Mouse (Mus musculus) heart, embryonic 14.5 days (tissue): ENCODE data around the gene Plcxd2. TPM values are rescaled to one million over a fixed set of nuclear protein-coding genes. Genes with fewer than 3 reads are reported as not detected.

ENCODE experiments used
- ATAC-seq: fragments of 200-750 bp; cut with Nextera tagmentation; 2 replicates; pipeline ENCODE4 v1.8.0; 2017; ENCODE audit warnings: low read depth, moderate TSS enrichment; ENCODE audit not compliant: insufficient number of reproducible peaks, insufficient read depth, low FRiP score
- H3K27ac ChIP-seq, 2 experiments: fragments of 200-500 bp in 1 of 2; fragments of 300-500 bp in 1 of 2; sonication (generic) in 1 of 2; replicated peaks in 1 of 2; 2 replicates each; pipeline ENCODE4 v1.5.1; 2012 to 2014; ENCODE audit warnings: low read depth in 2 of 2, low read length in 2 of 2, control low read depth in 1 of 2, mild to moderate bottlenecking in 1 of 2, mixed read lengths in 1 of 2; ENCODE audit not compliant: control insufficient read depth in 1 of 2, insufficient read depth in 1 of 2
- H3K27me3 ChIP-seq: fragments of 300-500 bp; sonication (generic); 2 replicates; pipeline ENCODE4 v1.6.1; 2014; ENCODE audit warnings: mild to moderate bottlenecking, low read length, control low read depth; ENCODE audit not compliant: control insufficient read depth, insufficient read depth
- H3K36me3 ChIP-seq: fragments of 300-500 bp; sonication (generic); 2 replicates; pipeline ENCODE4 v1.6.1; 2014; ENCODE audit warnings: mild to moderate bottlenecking, control low read depth, low read length, mixed read lengths; ENCODE audit not compliant: control insufficient read depth, insufficient read depth
- H3K4me1 ChIP-seq, 2 experiments: fragments of 200-500 bp in 1 of 2; fragments of 300-500 bp in 1 of 2; sonication (generic) in 1 of 2; 2 replicates each; pipeline ENCODE4 v1.6.1; 2012 to 2014; ENCODE audit warnings: low read length in 2 of 2, control low read depth in 1 of 2, mixed read lengths in 1 of 2; ENCODE audit not compliant: control insufficient read depth in 2 of 2, insufficient read depth in 2 of 2
- H3K4me2 ChIP-seq: fragments of 300-500 bp; sonication (generic); 2 replicates; pipeline ENCODE4 v1.6.1; 2014; ENCODE audit warnings: mild to moderate bottlenecking, low read length
- H3K4me3 ChIP-seq, 2 experiments: fragments of 200-500 bp in 1 of 2; fragments of 300-500 bp in 1 of 2; sonication (generic) in 1 of 2; 2 replicates each; pipeline ENCODE4 v1.5.1; 2012 to 2014; ENCODE audit warnings: low read length in 2 of 2, mild to moderate bottlenecking in 2 of 2, control low read depth in 1 of 2, low read depth in 1 of 2, moderate library complexity in 1 of 2; ENCODE audit not compliant: control insufficient read depth in 1 of 2, insufficient read depth in 1 of 2
- H3K9ac ChIP-seq: fragments of 300-500 bp; sonication (generic); 2 replicates; pipeline ENCODE4 v1.6.1; 2014; ENCODE audit warnings: mild to moderate bottlenecking, low read length
- H3K9me3 ChIP-seq: fragments of 300-500 bp; sonication (generic); 2 replicates; pipeline ENCODE4 v1.6.1; 2016; ENCODE audit warnings: low read length, control low read depth; ENCODE audit not compliant: control insufficient read depth
- WGBS: fragments of 180-500 bp; shearing (Covaris S2); extraction: QIAGEN DNeasy Blood & Tissue Kit; methylation state at CpG from one replicate; pipeline ENCODE4 v1.1.7; 2014; 5-methylcytosine and 5-hydroxymethylcytosine counted together
- polyA plus RNA-seq: library from polyadenylated mRNA; unstranded; fragments of >200 nt; fragmentation: Nextera tagmentation; extraction: Ambion mirVana; gene quantifications from 2 replicates; pipeline ENCODE4 v1.2.1, GENCODE M21; 2014

Gene Plcxd2
- polyA plus RNA-seq, 1 experiment from 2014 or later, result 0.50 TPM

DNA sequence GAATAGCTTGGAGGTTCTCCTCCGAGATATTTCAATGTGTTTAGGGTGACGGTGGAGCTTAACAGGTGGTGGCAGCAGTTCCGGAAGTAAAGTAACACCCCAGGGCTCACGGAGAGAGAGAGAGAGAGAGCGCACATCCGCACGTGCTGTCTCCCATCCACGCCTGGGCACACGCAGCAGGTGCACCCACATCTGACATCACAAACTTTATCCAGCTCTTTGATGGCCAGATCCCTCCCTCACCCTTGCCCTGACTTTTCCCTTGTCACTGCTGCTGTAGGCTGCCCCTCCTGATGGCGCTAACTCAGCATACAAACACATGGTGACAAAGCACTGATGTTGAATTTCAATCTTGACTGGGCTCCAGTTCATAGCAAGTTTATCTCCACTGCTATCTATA is 3.8 kb downstream of the Plcxd2 start:
- ATAC-seq, result no peak
- 71% methylated on average over 10 of the region's 10 CpGs for WGBS
- H3K9ac ChIP-seq, result no peak overlapping the region

DNA sequence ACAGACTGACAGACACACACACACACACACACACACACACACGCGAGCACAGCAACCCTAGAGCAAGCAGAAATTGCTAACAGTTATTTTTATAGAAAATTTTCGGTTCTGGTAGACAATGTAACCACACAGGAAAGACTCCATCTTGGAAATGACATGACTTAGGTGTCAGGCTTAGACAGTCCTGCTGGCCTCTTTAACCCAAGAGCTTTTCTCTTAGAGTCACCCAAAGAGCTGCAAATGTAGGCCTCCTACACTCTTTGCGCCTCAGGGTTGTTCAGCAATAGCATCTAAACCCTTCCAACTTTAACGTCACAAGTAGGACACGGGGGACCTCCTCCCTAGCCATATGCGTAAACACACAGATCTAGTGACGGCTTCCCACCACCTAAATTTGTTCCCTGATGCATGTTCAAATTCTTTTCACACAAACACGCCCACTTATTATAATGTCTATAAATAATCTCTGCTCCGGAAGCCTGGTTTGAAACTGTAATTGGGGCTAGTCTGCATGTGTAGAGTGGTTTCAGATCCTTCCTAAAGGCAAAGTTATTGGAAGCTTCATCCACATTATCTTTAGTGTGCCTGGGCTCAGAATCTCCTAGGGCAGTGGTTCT is 8.4 kb downstream of the Plcxd2 start:
- Histone ChIP-seq H3K4me1 (peaks cover 0 to 6% of the 10 kb centered on the region in 2 experiments; a peak in 2 of 4 replicates), H3K9me3 (no peaks in the 10 kb centered on the region), H3K27me3 (no peaks in the 10 kb centered on the region), H3K4me2 (no peak overlapping the region), H3K4me3 (no peak overlapping the region), H3K9ac (no peak overlapping the region), H3K27ac (no peak overlapping the region), H3K36me3 (no peaks in the 10 kb centered on the region)
- WGBS, result 73% methylated on average over 10 of the region's 10 CpGs
- no peak for ATAC-seq

More for the DNA sequence above, 3.8 kb downstream of the Plcxd2 start:
- no peak overlapping the region for H3K4me2 ChIP-seq
- no peaks in the 10 kb centered on the region for H3K36me3 ChIP-seq
- H3K4me3 ChIP-seq, result no peak overlapping the region
- H3K4me1 ChIP-seq, result peaks cover 3 to 10% of the 10 kb centered on the region in 2 experiments; a peak in 3 of 4 replicates
- no peaks in the 10 kb centered on the region for H3K27me3 ChIP-seq
- H3K9me3 ChIP-seq, result no peaks in the 10 kb centered on the region
- no peak overlapping the region for H3K27ac ChIP-seq

DNA sequence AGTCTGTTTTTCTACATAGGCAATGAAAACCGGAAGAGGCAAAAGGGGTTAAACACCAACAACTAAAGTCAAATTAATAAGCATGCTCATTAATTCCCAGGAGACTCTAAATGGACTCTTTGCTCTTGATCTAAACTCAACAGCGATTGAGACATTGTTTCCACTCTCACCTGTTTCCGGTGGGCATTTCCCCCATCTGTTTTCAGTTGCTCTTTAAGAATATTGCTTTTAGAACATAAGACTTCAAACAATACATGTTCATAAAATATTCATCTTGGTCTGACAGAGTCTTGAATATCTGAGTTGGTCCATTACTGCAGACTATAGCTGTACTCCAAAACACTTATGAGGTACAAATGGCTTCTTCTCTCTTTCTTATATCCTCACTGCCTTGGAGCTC is 9.0 kb downstream of the Plcxd2 start:
- no peaks in the 10 kb centered on the region for H3K27me3 ChIP-seq
- no peak overlapping the region for H3K27ac ChIP-seq
- no peaks in the 10 kb centered on the region for H3K9me3 ChIP-seq
- no peak for ATAC-seq
- H3K4me1 ChIP-seq, result peaks cover 0 to 6% of the 10 kb centered on the region in 2 experiments; a peak in 2 of 4 replicates
- WGBS, result 80% methylated on average over 3 of the region's 3 CpGs
- no peak overlapping the region for H3K4me2 ChIP-seq
- no peak overlapping the region for H3K9ac ChIP-seq
- no peak overlapping the region for H3K4me3 ChIP-seq
- no peaks in the 10 kb centered on the region for H3K36me3 ChIP-seq

DNA sequence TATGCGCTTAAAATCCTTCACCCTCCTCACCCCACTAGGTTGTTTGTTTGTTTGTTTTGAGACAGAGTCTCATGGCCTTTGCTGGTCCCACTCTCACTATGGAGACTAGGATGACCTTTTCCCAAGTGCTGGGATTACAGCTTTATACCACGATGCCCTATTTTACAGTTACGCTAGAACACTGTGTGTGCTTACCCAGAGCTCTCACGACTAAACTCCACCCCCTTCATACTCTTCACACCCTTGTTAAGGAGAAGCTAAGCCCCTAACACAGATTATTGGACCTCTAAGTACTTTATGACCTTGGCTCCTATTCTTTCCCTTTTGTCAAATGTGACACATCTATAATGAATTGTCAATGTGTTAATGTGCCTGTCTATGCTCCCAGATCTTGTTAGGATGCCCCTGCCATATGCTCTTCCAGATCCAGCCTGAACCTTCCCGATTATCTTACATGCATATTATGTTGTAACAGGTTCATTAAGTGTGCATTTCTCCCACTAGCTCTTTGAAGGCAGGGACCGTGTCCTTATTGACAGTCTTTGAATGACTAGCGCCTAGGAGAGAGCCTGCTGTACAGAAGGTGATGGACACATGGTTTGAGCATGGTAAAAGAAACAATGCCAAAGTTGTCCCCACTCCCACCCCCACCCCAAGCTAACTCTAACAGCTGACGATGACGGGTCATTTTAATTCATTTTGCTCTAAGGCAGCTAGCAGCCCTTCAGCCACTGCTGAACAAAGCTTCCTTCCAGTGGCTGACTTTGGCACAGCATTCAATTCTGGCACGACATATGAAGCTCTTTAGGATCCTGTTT is 10.4 kb downstream of the Plcxd2 start:
- Histone ChIP-seq H3K4me2 (no peak overlapping the region), H3K9ac (no peak overlapping the region), H3K9me3 (no peaks in the 10 kb centered on the region), H3K4me1 (peaks cover 0 to 6% of the 10 kb centered on the region in 2 experiments; a peak in 2 of 4 replicates), H3K27me3 (no peaks in the 10 kb centered on the region), H3K27ac (no peak overlapping the region), H3K4me3 (no peak overlapping the region), H3K36me3 (no peaks in the 10 kb centered on the region)
- 72% methylated on average over 10 of the region's 10 CpGs for WGBS
- ATAC-seq, result no peak

DNA sequence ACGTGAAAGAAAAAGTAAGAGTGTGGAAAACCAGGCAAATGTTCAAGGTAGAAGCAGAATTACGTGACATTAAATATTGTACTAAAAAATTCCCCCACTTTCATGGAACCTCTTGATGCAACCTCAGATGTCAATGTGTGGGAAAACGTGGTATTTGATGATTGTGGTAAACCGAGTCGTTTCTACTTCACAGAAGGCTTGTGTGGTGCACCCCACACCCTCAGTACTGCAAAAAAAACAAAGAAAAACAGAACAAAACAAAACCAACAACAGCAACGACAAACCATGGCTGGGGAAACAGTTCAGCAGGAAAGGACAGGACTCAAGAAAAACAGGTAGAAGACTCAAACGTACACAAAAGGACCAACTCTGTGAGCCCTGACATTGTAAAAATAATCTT is 11.8 kb downstream of the Plcxd2 start:
- ATAC-seq, result no peak

DNA sequence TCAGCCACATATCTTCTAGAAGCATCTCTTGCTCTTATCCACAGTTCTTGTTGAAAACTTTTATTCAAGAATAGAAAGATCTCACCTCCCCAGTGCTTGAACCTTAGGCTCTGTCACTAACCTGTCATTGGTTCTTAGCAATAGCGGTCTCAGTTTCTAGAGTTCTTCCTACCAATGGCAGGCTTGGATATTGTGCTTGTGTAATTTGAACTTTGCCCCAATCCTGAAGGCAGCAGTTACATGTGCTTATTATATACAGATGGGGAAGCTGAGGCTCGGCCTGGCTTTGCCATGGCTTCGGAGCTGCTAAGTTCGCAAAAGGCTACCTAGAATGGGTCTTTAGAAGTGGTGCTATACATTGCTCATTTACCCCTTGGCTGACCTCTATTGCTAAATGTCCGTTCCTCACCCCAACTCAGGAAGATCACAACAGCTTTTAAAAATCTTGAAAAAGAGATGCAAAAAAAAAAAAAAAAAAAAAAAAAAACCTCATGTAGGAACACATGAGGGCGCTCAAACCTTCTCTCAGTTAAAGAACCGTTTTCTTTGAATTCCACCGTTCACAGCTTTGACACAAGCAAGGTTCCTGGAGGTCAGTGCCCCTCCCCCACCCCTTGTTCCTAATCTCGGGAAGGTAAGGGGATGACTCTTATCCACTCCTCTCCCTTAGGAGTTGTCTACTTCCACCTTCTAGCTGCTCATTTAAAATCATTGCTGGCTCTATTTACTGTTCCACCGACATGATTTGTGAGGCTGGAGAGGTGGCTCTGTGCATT is 18.9 kb downstream of the Plcxd2 start:
- Histone ChIP-seq H3K4me2 (no peak overlapping the region), H3K27ac (no peak overlapping the region), H3K9ac (no peak overlapping the region), H3K36me3 (no peaks in the 10 kb centered on the region), H3K4me1 (no peaks in the 10 kb centered on the region), H3K27me3 (no peaks in the 10 kb centered on the region), H3K4me3 (no peak overlapping the region), H3K9me3 (no peaks in the 10 kb centered on the region)
- ATAC-seq, result no peak
- WGBS, result 47% methylated on average over 10 of the region's 10 CpGs

More for the DNA sequence above, 11.8 kb downstream of the Plcxd2 start:
- no peaks in the 10 kb centered on the region for H3K27me3 ChIP-seq
- H3K4me2 ChIP-seq, result no peak overlapping the region
- no peaks in the 10 kb centered on the region for H3K9me3 ChIP-seq
- no peaks in the 10 kb centered on the region for H3K36me3 ChIP-seq
- no peak overlapping the region for H3K9ac ChIP-seq
- 69% methylated on average over 7 of the region's 7 CpGs for WGBS
- peaks cover 0 to 6% of the 10 kb centered on the region in 2 experiments; a peak in 2 of 4 replicates for H3K4me1 ChIP-seq
- H3K4me3 ChIP-seq, result no peak overlapping the region
- no peak overlapping the region for H3K27ac ChIP-seq

DNA sequence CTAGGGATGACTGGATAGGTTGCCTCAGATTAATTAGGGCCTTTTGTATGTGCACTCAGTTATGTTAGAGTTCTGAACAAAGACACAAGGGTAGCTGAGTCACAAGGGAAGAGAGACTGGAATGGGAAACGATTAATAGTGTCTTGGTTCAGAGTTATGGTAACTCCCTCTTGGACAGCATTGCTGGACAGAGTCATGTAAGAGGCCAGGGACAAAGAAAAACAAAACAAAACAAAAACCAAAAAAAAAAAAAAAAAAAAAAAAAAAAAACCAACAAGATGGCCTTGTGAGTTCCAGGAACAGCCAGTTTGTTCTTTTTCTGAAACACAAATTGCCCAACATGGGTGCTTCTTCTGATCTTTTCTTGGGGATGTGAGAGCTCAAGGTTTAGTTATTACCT is 23.8 kb downstream of the Plcxd2 start:
- Histone ChIP-seq H3K9ac (no peak overlapping the region), H3K27me3 (no peaks in the 10 kb centered on the region), H3K27ac (no peak overlapping the region), H3K4me1 (no peaks in the 10 kb centered on the region), H3K4me3 (no peak overlapping the region), H3K9me3 (no peaks in the 10 kb centered on the region), H3K4me2 (no peak overlapping the region), H3K36me3 (no peaks in the 10 kb centered on the region)
- 74% methylated on average over 1 of the region's 1 CpGs for WGBS
- no peak for ATAC-seq
